Mouse (Mus musculus): ENCODE measurements around the gene Twsg1.

Gene Twsg1

DNA sequence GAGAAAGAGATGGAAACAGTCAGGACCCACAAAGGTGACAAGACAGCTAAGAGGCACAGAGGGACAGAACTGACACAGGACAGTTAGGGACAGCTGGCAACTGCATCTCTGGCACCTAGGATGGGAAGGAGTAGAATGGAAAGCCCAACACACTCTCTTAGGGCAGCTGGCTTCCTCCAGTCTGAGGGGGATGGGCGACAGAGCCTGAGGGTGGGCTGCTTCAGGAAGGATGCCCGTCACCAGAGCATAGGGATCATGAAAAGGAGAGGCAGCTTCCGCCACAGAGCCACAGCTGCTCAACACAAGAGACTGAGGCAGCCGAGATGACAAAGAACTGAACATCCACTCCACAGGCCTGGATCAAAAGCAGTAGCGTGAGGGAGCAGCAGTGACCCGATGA, 19.5 kb downstream of the Twsg1 start:
- peak; percentile 59 for DNase-seq

DNA sequence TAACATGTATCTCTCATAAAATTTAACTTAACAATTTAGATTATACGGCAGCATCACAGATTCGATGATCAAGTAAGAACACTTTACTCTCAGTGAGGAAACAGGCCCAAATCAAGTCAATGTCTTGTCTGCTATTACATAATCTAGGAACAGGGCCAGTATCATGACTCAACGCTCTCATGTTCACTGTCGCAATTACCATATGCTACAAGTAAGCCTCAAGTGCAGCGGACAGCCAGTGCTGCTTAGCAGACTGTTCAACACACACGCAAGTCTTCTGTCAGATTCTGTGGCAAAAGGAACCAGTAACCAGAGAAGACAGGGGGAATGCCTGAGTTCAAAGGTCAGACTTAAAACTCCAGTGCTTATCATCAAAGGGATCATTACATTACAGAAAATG, 20.1 kb downstream of the Twsg1 start:
- no peak for DNase-seq

DNA sequence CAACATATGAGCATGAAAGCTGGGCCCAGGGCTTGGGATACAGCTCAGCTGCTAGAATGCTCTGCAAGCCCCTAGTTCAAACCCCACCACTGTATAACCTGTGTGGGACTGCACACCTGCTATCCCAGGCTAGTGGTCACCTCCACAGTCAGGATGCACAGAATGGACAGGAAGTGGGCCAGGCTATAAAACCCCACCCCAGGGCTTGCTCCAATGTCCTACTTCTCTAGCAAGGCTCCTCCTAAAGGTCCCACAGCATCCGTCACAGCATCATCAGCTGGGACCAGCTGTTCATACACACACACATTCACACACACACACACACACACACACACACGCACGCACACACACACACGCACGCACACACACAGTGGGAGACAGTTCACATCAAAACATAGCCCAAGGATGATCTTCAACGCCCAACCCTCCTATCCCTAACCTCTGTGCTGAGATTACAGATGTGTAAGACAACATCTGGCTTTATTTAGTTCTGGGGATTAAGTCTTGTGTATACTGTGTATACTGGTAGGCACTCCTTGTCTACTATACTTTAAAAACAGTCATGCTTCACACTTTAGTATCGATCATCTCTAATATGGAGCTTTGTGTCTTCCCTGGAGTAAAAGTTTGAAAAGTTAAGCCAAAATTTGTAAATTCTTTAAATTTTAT, 20.7 kb downstream of the Twsg1 start:
- DNase-seq, result no peak

DNA sequence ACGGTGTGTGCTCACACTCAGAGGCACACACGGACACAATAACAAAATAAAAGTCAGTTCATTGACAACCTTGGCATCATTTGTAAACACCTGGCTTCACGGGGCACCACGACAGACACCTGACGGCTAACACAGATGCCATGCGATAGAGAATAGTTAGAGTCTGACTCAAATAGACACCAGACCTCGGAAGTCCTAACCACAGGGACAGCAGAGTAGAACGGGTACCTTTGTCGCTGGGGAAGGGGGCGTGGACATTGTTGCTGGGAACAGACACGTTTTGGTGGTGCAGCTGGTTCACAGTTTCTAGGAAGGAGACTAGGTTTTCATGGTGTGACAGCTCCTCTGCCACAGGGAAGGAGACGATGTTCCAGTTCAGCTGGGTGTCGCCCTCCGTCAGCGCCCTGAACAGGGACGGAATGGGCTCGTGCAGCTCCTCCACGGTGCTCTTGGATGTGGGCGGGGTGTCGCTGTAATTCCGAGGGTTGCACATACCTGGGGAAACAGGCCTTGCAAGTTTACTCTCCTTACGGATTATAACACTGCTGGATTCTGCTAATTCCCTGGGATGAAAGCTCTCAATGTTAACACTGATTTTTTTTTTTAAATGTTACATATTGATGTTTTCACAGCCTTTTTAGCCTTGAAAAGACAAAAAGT, 21.6 kb downstream of the Twsg1 start:
- no peak for DNase-seq

DNA sequence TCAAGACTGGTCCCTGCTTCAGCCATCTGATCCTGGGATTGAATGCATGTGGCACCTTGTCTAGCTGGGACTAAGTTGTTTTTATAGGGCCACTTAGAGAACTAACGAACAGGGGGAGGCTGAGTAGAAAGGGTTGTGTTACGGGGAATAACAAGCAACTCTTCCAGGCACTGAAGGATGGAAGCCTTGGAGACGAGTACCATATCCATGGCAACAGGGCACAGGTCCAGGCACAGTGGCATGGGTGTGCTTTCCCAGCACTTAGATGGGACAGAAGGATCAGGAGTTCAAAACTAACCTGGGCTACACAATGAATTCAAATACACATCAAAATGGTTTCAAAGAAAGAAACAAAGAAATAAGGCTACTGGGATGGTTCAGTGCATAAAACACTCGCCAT, 23.9 kb downstream of the Twsg1 start:
- no peak for DNase-seq

DNA sequence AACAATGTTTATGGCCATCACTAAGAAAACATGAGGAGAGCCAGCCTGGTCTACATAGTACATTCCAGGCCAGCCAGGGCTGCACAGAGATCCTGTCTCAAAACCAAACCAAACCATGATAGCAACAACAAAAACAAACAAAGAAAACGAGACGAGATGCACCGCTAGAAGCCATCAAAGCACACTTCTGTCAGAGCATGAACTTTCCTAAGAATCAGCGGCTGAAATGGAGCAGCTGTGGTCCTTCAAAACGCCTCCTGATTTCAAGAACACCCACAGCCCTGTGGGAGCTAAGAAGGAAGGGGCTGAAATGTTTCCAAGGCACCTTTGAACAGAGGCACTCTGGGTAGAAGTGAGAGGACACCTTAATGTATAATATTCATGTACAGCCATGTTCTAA, 26.8 kb downstream of the Twsg1 start:
- DNase-seq, result no peak

DNA sequence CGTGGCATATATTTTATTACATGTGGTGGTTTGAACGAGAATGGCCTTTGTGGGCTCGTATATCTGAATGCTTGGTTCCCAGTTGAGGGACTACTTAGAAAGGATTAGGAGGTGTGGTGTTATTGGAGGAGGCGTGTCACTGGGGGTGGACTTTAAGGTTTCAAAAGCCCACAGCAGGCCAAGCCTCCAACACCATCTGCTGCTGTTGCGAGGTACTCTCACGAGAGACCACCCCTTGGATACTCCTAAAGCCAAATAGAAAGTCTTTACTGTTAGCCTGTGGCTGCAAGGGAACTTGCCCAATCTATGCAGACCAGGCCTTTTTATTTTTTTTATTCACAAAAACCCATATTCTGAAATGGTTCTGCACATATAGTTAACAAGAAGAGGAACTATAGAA, 29.1 kb downstream of the Twsg1 start:
- DNase-seq, result no peak

DNA sequence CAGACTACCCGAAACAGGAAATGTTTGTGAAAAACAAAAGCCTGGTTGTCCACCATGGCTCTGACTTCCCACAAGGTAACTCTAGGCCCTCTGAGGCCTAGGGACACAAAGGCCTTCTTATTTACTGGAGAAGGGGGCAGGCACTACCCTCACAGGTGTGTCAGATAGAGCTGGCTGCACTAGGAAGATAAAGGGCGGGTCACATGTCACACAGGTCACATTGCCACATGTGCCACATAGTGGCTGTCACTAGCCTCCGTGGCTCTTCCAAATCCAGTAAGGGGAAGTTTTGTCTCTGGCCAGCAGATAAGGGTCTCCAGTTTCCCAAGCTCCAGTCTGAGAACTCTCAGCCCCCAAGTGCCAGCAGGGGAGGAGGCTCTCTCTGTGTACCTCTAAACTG, 31.8 kb downstream of the Twsg1 start:
- no peak for DNase-seq

DNA sequence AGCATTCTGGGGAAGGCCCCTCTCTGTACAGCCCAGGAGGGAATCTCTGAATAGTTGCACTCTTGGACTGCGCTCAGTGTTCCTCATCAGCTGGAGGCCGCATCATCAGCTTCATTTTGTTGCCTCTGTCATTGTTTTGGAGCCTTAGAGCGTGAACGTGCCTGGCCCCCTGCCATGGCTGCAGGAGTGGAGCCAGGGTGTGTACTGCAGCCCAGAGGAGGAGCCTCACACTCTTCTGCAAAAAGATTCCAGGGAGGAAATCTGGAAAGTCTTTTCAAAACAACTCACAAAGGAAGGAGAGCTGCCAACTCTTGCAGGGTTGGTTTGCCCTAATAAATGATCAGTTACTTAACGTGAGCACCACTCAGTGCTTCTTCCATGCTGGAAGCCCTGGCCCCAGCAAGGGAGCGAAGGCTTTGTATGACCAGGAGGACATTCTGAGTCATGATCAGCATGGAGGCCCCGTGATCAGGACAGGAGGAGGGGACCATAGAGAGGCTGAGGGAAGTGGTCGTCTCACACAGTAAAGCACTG, 34.8 kb downstream of the Twsg1 start:
- peak; percentile 97 for DNase-seq

DNA sequence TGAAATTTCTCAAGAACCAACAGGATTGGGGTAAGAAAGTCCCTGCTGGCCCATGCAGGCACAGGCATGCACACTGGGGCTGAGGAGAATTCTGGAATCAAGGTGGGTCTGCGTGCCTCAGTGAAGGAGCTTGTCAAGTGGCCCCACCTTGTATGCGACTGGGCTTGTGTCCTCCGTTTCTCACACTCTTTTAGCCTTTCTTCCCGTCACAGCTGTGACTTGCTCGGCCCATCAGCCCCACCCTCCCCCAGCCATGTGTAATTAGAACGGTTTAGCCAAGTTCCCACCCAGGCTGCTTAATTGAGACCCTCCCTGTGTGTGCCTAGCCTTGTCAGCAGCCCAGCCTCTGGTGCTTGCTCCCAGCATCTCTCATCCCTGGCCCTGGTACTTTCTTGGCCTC, 36.9 kb downstream of the Twsg1 start:
- peak; percentile 67 for DNase-seq

DNA sequence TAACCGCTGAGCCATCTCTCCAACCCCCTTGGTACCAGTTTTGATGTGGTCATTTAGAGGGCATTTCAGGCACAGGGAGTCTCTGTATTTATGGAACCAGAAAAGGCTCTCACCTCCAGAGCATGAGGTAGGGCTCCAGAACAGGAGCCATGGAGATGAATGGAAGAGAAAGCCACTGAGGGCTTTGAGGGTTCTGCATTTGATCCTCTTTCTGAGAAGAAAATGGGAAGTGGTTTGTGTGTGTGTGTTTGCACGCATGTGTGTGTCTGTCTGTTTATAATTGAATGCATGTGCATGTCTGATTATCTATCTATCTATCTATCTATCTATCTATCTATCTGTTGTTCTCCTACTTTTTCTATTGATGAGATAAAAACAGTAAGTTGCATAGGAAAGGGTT, 38.8 kb downstream of the Twsg1 start:
- no peak for DNase-seq

DNA sequence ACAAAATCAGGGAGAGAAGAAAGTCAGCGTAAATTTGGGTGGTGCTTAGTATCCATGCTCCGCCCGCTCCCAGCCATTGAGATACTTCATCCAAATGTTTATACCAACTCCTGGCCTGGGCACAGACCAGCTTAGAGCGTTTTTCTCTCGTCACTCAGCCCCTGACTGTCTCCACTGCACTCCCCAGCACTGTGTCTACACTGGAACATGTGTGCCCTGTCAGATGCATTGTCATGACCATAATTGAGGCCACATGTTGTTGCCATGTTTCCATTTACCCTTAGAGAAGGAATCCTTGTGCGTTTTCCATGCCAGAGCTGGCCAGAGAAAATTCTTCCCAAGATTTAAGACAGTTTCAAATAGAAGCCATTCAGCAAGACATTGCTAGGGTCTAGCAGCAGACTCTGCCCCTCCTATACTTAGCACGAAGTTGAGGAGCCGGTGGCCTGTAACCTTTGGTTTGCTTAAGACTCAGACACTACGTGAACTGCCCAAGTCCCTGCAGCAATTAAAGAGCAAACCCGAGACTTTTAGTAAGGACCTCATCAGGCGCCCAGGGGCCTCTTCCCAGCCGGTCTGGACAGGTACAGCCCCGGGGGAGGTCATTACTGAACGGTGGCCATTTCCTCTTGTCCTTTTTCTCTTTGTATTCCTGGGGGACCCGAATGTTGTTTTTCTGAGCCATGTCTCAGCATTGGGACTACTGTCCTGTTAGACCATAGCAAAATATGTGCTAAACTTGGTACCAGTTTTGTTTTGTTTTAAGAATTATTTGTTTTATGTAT, 39.5 kb downstream of the Twsg1 start:
- no peak for DNase-seq

DNA sequence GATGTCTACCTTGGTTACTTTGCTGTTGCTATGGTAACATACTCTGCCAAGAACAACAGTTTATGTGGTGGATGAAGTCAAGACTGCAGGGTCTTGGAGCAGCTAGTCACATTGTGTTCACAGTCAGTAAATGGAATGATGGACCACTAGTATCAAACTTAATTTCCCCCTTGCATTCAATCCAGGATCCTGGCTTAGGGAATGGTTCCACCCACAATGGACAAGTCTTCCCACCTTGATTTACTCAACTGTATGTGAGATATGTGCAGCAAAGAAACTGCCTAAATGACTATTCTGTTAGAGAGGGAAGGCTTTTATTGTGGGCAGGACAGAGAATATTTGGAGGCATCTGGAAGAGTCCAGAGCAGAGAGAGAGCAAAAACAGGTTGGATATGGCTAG, 42.8 kb downstream of the Twsg1 start:
- no peak for DNase-seq

DNA sequence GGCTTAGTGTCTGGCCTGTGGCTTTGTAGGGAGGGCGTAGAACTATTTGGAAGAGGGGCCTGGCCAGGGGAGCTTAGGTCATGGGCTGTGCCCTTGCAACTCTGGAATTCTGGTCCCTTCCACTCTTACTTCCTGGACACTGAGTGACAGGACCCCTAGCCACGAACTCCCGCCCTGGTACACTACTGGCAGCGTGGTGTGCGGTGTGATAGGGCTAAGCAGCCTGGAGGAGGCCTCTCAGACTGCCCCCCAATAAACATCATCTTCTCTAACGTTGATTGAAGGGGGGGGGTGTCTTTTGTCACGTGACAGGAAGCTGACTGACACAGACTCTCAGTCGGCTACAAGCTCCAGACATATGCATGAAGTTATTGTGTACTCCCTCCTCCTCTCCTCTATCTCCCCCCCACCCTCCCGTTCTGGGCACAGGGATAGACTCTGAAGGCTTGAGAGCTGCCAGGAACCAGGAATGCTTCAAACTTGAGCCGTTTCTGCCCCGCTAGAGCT, 44.1 kb downstream of the Twsg1 start:
- DNase-seq, result no peak

DNA sequence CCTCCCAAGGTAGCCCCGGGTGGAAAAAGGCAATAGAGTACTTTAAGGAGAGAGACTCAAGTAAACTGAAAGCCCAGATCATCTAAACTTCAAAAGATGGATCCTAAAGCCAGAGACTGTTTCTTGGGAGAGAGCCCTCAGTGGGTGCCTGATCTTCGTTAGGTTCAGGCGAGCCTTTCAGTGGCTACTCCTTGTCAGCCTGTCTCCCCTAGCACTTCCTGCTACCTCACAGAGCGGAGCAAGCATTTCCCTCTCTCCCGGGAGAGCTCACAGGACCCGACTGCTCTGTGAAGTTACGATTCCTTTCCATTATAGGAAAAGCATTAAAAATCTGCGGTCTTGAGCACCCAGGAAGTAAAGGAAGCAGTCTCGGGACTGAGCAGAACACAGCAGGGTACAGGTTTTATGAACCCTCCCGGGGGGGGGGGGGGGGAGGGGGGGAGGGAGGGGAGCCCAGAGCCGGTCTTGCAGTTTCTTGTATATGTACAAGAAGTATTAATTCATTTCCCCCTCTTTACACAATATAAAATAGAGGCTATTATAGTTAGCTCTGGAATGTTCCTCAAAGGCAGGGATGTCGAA, 44.6 kb downstream of the Twsg1 start:
- no peak for DNase-seq

DNA sequence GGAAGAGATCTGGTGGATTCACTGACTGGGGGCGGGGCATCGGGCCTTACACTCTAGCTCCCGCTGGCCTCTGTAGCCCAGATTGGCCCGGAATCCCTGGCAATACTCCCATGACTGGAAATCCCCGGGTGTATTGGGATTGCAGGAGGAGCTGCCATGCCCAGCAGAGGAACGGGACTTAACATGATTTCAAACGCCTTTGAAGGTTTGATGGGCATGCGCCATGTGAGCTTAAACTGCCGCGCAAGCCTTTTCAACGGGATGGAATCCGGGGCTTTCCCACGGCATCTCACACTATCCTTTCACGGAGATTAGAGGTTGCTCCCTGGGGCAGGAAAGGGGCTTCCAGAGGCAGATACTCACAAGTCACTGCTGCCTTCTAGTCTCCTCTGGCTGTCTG, 45.8 kb downstream of the Twsg1 start:
- no peak for DNase-seq

DNA sequence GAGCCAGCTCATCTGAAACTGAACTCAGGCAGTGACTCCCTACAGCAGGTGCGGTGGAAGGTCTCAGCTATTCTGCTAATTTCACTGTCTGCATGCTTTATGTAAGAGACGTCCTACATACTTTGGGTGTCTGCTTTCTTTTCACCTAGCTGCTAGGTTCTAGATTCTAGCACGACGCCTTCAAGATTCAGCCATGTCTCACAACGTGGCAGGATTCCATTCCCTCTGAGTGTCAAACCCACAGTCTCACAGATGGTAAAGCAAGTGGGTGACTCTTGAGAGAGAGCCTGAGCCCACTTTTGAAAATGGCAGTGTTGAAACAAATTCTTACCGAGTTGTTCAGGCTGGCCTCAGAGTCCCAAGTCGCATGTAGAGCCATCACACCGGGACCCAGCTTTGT, 47.2 kb downstream of the Twsg1 start:
- DNase-seq, result no peak

DNA sequence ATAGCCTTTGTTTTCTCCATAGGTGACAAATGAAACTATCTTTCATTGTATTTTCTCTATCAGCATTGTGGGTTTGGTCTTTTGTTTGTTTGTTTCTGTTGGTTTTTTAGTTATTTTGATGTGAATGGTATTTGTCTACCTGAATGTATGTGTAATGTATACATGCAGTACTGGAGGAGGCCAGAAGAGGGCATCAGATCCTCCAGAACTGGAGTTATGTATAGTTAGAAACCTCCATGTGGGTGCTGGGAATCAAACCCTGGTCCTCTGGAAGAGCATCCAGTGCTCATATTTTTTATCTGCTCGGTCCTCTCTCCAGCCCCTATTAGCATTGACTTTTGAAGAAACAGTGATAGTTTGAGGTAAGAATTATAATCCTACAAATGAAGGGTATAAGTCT, 48.0 kb downstream of the Twsg1 start:
- DNase-seq, result no peak

DNA sequence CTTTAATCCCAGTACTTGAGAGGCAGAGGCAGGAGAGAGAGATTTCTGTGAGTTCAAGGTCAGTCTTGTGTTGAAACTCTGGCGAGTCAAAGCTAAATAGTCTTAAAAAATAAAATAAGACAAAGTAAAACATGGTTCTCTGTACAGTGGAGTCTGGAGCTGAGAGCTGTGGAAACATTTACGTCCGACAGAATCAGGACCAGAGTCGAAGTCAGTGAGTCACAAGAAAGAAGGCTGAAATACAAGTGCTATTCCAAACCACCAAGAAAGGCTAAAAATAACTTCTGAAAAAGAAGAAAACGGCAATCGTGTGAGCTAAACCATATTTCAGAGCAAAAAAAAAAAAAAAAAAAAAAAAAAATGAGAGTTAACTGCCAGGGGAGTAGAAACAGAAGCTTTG, 48.7 kb downstream of the Twsg1 start:
- no peak for DNase-seq

DNA sequence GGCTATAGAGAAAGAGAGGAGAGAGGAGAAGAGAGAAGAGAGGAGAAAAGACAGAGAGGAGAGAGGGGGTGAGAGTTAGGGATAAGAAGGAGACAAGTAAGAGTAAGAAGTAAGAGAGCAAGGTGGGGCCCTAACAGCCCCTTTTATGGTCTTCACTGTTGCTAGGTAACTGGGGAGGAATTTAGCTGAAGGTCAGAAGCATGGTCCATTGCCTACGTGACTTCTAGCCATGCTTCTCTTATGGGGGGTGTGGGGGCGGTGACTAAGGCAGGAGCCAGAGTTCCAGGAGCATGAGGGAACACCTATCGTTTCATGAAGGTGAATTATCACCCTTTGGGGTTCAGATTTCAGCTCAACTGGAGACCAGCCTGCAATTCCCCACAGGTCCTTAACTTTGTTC, 55.0 kb downstream of the Twsg1 start:
- DNase-seq, result no peak

DNA sequence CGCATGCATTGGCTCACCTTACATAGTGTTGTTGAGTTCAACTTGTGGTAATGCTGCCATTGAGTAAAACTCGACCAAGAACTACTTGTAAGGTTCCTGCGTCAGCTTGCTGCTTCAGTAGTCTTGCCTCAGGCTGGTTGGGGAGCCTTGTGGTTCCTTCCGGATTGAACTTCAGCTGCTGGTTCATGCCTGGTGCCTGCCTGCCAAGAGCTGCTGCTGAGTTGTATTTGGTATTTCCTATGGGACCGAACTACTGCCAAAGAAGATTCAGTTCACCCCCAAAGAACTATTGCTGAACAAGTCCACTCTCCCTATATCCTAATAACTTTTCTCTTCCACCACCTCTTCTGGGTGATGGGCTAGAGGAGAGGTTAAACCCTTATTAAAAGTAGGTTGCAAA, 61.5 kb downstream of the Twsg1 start:
- no peak for DNase-seq

DNA sequence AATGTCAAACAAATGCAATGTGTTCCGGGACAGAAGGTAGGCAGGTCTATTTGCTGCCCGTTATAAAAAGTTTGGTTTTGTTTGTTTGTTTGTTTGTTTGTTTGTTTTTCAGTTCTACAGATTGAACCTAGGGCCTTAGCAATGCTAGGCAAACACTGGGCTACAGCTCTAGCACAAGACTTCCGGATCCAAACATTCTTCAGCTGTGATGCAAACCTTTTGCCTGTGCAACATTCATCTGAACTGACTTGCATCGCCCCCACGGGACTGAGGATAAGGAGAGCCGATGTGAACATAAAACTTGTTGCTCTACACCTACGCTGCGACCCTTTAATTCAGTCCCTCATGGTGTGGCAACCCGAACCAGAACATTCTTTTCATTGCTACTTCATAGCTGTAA, 64.5 kb downstream of the Twsg1 start:
- no peak for DNase-seq
